Mouse (Mus musculus) E14TG2a.4 (cell line): ENCODE data around the gene Cfap54.

Experiments
- CTCF ChIP-seq: conservative IDR thresholded peaks from 2 replicates; pipeline ENCODE4 v1.5.1; 2014; ENCODE audit warnings: low read length
- NANOG ChIP-seq: IDR thresholded peaks from 2 replicates; pipeline ENCODE4 v1.6.1; 2014; ENCODE audit warnings: borderline replicate concordance, low read length, mixed read lengths
- POU5F1 ChIP-seq: IDR thresholded peaks from 2 replicates; pipeline ENCODE4 v1.6.1; 2014; ENCODE audit warnings: low read length, borderline replicate concordance

GRCm38 (mm10) chr10:93064973-93065372, 16.4 kb downstream of the Cfap54 start:
- no peak for TF ChIP-seq CTCF
- no peak for TF ChIP-seq NANOG
- no peak for TF ChIP-seq POU5F1
